Mouse (Mus musculus): ENCODE measurements around the gene Hoxd4.

GRCm38 (mm10) chr2:74740311-74741091 lies 28.8 kb downstream of the Hoxd4 start:
- TF ChIP-seq CTCF (IDR thresholded peaks at IDR 0.05; ENCODE audit: insufficient read depth, low read length) (no peak), POLR2A (IDR thresholded peaks at IDR 0.05; ENCODE audit: borderline replicate concordance, extremely low read depth, low read depth, low read length) (no peak)
